Mouse (Mus musculus) E14TG2a.4 (cell line): ENCODE results near the gene Ttll5.
A peak's percentile ranks its signal among the peaks of the same experiment; 100 is the strongest.

ENCODE experiments used
- H3K27me3 ChIP-seq: 2 replicates; pipeline ENCODE4 v1.6.1; 2014; ENCODE audit warnings: low read length, control low read depth; ENCODE audit not compliant: insufficient read depth
- H3K36me3 ChIP-seq: 2 replicates; pipeline ENCODE4 v1.6.1; 2014; ENCODE audit warnings: low read length, control low read depth; ENCODE audit not compliant: insufficient read depth
- H3K4me1 ChIP-seq: replicated peaks from 2 replicates; pipeline ENCODE4 v1.6.1; 2014; ENCODE audit warnings: low read depth, low read length, control low read depth
- H3K4me3 ChIP-seq: replicated peaks from 2 replicates; pipeline ENCODE4 v1.5.1; 2014; ENCODE audit warnings: mild to moderate bottlenecking, low read length
- H3K9me3 ChIP-seq: 2 replicates; pipeline ENCODE4 v1.6.1; 2014; ENCODE audit warnings: low read length, control low read depth
- CTCF ChIP-seq: conservative IDR thresholded peaks from 2 replicates; pipeline ENCODE4 v1.5.1; 2014; ENCODE audit warnings: low read length
- NANOG ChIP-seq: IDR thresholded peaks from 2 replicates; pipeline ENCODE4 v1.6.1; 2014; ENCODE audit warnings: borderline replicate concordance, low read length, mixed read lengths
- POU5F1 ChIP-seq: IDR thresholded peaks from 2 replicates; pipeline ENCODE4 v1.6.1; 2014; ENCODE audit warnings: low read length, borderline replicate concordance

Ttll5 gene

GRCm38 (mm10) chr12:86078176-86078552, 253.7 kb downstream of the Ttll5 start:
- peaks cover 77% of the 10 kb centered on the region for H3K27me3 ChIP-seq
- peaks cover 34% of the 10 kb centered on the region for H3K4me1 ChIP-seq
- peak overlapping the region; percentile 81 for H3K4me3 ChIP-seq
- TF ChIP-seq CTCF, result no peak
- TF ChIP-seq POU5F1, result no peak
- no peak for TF ChIP-seq NANOG
- no peaks in the 10 kb centered on the region for H3K36me3 ChIP-seq
- H3K9me3 ChIP-seq, result peaks cover 6% of the 10 kb centered on the region; the same call in 1 of the 2 replicates

- H3K4me3 ChIP-seq, result peak within 1 kb of the TSS; percentile 81
- H3K27me3 ChIP-seq, result peaks cover 77% of the 10 kb centered on the region
- H3K4me1 ChIP-seq, result peaks cover 37% of the 10 kb centered on the region
- H3K36me3 ChIP-seq, result no peaks in the 10 kb centered on the region
- no peak for TF ChIP-seq POU5F1
- no peak for TF ChIP-seq CTCF
- peaks cover 6% of the 10 kb centered on the region; the same call in 1 of the 2 replicates for H3K9me3 ChIP-seq
Observed at GRCm38 (mm10) chr12:86078553-86079201, 254.2 kb downstream of the Ttll5 start, which contains the start of gene Tgfb3. TSS of gene Tgfb3 (minus strand) at chr12:86079041.

GRCm38 (mm10) chr12:86079202-86079667, 254.8 kb downstream of the Ttll5 start:
- no peaks in the 10 kb centered on the region for H3K36me3 ChIP-seq
- H3K27me3 ChIP-seq, result peaks cover 77% of the 10 kb centered on the region
- TF ChIP-seq CTCF, result peak; percentile 59
- no peak for TF ChIP-seq POU5F1
- peak overlapping the region; percentile 81 for H3K4me3 ChIP-seq
- peaks cover 6% of the 10 kb centered on the region; the same call in 1 of the 2 replicates for H3K9me3 ChIP-seq
- peaks cover 37% of the 10 kb centered on the region for H3K4me1 ChIP-seq

- H3K27me3 ChIP-seq, result peaks cover 48% of the 10 kb centered on the region
- H3K4me3 ChIP-seq, result peak within 1 kb of the TSS; percentile 86
- peaks cover 6% of the 10 kb centered on the region; the same call in 1 of the 2 replicates for H3K9me3 ChIP-seq
- H3K4me1 ChIP-seq, result peaks cover 28% of the 10 kb centered on the region
- peaks cover 9% of the 10 kb centered on the region; the same call in 1 of the 2 replicates for H3K36me3 ChIP-seq
- TF ChIP-seq CTCF, result no peak
- TF ChIP-seq POU5F1, result no peak
- TF ChIP-seq NANOG, result no peak
Observed at GRCm38 (mm10) chr12:86082481-86083012, 258.1 kb downstream of the Ttll5 start, which contains the start of gene Ift43. TSS of gene Ift43 (plus strand) at chr12:86082541.

GRCm38 (mm10) chr12:86085873-86086272, 261.4 kb downstream of the Ttll5 start:
- H3K4me3 ChIP-seq, result no peak overlapping the region
- TF ChIP-seq CTCF (no peak), NANOG (no peak), POU5F1 (no peak)

GRCm38 (mm10) chr12:86086550-86086949, 262.1 kb downstream of the Ttll5 start:
- Histone ChIP-seq H3K27me3 (peaks cover 11% of the 10 kb centered on the region), H3K4me1 (peaks cover 10% of the 10 kb centered on the region), H3K4me3 (no peak overlapping the region), H3K9me3 (no peaks in the 10 kb centered on the region), H3K36me3 (peaks cover 9% of the 10 kb centered on the region; the same call in 1 of the 2 replicates)
- TF ChIP-seq NANOG (no peak), POU5F1 (no peak), CTCF (no peak)

More at GRCm38 (mm10) chr12:86085873-86086272, 261.4 kb downstream of the Ttll5 start:
- peaks cover 15% of the 10 kb centered on the region for H3K27me3 ChIP-seq
- peaks cover 10% of the 10 kb centered on the region for H3K4me1 ChIP-seq
- no peaks in the 10 kb centered on the region for H3K9me3 ChIP-seq
- peaks cover 9% of the 10 kb centered on the region; the same call in 1 of the 2 replicates for H3K36me3 ChIP-seq

GRCm38 (mm10) chr12:86088042-86088441, 263.6 kb downstream of the Ttll5 start:
- Histone ChIP-seq H3K36me3 (peaks cover 9% of the 10 kb centered on the region; the same call in 1 of the 2 replicates), H3K4me3 (no peak overlapping the region), H3K27me3 (0 out of 2 replicates have a peak, but pooled peaks cover 3% of the 10 kb centered on the region), H3K9me3 (no peaks in the 10 kb centered on the region), H3K4me1 (peaks cover 9% of the 10 kb centered on the region)
- no peak for TF ChIP-seq POU5F1

GRCm38 (mm10) chr12:86090764-86091163, 266.3 kb downstream of the Ttll5 start:
- Histone ChIP-seq H3K4me3 (no peak overlapping the region), H3K9me3 (no peaks in the 10 kb centered on the region), H3K36me3 (peaks cover 5% of the 10 kb centered on the region; the same call in 1 of the 2 replicates), H3K4me1 (peaks cover 5% of the 10 kb centered on the region; the same call in 1 of the 2 replicates), H3K27me3 (0 out of 2 replicates have a peak, but pooled peaks cover 3% of the 10 kb centered on the region)
- TF ChIP-seq NANOG (no peak), POU5F1 (no peak), CTCF (no peak)
